Mouse (Mus musculus): Measurements from ENCODE around the gene Tekt3.

- TF ChIP-seq POLR2A (IDR thresholded peaks at IDR 0.05; ENCODE audit: low read depth, low read length) (no peak), CTCF (IDR thresholded peaks at IDR 0.05; ENCODE audit: extremely low read depth, insufficient read length, insufficient replicate concordance, low read depth, low read length) (no peak)
Observed at GRCm38 (mm10) chr11:63058375-63058952, 3.0 kb upstream of the Tekt3 start.
